Mouse (Mus musculus) A20 (cell line): ENCODE data around the gene Grb7.

Experiments
- DNase-seq: peaks from one replicate; pipeline ENCODE4 v3.0.0-alpha.2; 2011; ENCODE audit warnings: low read depth, low spot score

The Grb7 gene

GRCm38 (mm10) chr11:98446213-98446561, at the start of gene Grb7:
Gene Grb7 (plus strand): TSS chr11:98446394.
- DNase-seq: no peak

DNA sequence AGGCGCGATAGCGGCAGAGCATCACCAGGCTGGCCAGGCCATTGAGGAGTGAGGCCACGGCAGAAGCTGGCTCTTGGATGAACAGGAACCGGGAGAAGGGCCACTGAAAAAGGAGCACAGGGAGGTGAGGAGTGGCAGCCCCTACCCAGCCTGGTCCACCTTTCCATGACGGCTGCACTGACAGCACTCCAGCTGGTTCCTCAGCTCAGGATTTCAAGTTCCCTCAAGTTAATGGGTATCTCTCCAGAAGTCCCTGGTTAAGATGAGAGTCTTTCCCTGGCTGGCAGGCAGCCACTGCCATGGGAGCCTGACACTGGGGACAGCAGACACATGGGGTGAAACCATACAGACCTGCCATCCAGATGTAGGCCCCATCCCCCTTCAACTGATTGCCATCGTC, 48.2 kb upstream of the Grb7 start:
- DNase-seq: no peak

DNA sequence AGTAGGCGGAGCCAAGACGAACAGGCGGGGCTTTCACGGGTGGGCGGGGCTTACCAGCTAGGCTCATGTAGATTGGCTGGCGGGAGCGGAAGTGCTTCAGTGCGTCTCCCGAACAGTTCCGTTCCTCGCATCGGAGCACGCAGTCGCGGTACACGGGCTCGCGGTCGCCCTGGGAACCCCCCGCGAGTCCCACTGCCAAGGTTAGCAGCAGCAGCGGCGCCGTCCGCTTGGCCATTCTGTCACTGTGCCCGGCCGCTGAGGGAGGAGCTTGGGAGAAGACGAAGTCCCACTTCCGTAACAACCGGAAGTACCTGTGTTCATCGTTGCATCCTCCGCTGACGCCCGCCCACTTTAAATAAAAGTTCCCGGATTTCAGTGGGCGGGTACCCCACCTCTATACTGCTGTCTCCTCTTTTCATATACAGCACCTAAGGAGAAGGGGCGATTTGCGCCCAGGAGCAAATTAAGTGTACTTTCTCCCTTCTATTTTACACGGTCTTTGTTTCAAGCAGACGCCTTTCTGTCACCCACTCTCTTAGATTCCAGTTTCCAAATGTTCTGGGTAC, 46.0 kb upstream of the Grb7 start, which contains the start of gene Pgap3:
Gene Pgap3 (minus strand): TSS at position 330 of the 566 bp plus-strand sequence.
- peak; percentile 98 for DNase-seq

DNA sequence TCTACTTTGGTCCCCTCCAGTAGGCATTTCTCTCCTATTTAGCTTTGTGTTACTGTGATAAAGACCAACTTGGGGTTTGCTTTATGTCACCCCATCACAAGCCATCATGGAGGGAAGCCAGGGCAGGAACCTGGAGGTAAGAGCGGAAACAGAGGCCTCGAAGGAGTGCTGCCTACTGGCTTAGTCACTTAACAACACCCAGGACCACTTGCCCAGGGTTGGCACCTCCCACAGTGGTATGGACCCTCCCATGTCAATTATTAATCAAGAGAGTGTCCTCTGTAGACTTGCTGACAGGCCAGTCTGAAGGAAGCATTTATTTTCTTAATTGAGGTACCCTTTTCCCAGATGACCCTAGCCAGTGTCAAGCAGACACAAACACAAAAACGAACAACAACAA, 45.4 kb upstream of the Grb7 start:
- DNase-seq: no peak

GRCm38 (mm10) chr11:98406621-98407020, 39.6 kb upstream of the Grb7 start:
- no peak for DNase-seq

DNA sequence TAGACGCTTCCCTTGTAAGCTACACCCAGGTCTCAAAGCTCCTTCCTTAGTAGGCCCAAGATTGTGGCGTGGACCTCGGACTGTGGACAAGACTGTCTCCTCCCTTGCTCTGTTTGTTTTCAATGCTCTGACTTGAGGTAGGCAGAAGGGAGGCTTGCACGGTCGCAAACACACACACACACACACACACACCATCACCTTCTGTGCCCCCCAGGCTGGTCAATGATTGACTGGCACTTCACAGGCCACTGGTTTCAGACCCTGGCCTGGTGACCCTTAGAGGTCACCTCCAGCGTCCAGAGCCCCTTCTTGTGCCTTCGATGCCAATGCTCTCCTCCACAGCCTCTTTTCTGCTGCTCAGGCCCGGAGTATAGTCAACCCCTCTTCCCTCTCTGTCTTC, 37.3 kb upstream of the Grb7 start:
- DNase-seq: no peak

- DNase-seq: no peak
Measured at GRCm38 (mm10) chr11:98409341-98409822, 36.8 kb upstream of the Grb7 start.

DNA sequence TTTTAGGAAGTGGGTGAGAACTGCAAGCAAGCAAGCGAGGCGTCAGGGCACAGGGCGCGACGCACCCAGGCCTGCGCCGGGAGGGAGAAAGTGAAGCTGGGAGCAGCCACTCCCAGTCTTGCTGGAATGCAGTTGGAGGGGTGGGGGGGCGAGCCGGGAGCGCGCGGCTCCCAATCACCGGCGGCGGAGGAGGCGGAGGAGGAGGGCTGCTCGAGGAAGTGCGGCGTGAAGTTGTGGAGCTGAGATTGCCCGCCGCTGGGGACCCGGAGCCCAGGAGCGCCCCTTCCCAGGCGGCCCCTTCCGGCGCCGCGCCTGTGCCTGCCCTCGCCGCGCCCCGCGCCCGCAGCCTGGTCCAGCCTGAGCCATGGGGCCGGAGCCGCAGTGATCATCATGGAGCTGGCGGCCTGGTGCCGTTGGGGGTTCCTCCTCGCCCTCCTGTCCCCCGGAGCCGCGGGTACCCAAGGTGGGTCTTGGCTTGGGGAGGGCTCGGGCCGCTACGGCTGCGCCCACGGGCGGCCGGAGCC, 33.9 kb upstream of the Grb7 start, which contains the start of gene Erbb2:
Gene Erbb2 (plus strand): TSS at position 198 of the 524 bp plus-strand sequence.
- DNase-seq: no peak

- DNase-seq: no peak
Measured at GRCm38 (mm10) chr11:98412797-98413301, 33.3 kb upstream of the Grb7 start.

DNA sequence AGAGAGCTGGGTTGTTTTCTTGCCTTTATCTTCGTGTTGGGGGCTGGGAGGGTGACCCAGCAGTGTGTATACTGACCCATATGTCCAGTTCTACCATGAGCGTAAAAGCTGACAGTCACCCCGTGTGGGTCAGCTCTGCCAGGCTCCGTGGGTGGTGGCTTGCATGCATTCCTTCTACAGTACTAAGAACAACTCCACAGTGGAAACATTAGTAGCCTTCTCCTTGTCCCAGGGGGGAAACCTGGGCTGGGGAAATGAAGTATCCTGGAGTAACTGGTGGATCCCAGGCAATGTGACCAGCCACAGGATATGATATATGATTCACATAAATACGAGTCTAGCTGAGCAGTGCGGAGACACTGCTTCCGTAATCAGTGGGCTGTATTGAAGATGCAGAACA, 32.5 kb upstream of the Grb7 start:
- DNase-seq: no peak

- DNase-seq: no peak
Measured at GRCm38 (mm10) chr11:98414162-98414561, 32.0 kb upstream of the Grb7 start.

DNA sequence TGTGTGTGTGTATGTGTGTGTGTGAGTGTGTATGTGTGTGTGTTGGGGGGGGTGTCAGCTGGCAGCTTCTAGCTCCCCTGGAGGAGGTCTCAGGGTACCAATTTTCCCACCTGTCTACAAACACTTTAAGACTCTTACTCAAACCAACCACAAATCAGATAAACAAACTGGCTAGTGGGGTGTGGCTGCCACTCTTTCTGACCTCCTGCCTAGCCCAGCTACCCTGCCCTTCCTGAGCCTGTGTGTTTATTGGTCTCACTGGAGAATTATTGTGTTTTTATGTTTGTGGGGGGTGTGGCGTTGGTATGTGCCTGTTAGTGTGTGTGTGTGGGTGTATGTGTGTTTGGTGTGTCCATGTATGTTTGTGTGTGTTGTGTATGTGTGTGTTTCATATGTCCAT, 29.1 kb upstream of the Grb7 start:
- no peak for DNase-seq

- no peak for DNase-seq
Measured at GRCm38 (mm10) chr11:98418273-98418672, 27.9 kb upstream of the Grb7 start.

- no peak for DNase-seq
Measured at GRCm38 (mm10) chr11:98418939-98419547, 27.2 kb upstream of the Grb7 start.

- DNase-seq: no peak
Measured at GRCm38 (mm10) chr11:98426592-98426991, 19.6 kb upstream of the Grb7 start.

DNA sequence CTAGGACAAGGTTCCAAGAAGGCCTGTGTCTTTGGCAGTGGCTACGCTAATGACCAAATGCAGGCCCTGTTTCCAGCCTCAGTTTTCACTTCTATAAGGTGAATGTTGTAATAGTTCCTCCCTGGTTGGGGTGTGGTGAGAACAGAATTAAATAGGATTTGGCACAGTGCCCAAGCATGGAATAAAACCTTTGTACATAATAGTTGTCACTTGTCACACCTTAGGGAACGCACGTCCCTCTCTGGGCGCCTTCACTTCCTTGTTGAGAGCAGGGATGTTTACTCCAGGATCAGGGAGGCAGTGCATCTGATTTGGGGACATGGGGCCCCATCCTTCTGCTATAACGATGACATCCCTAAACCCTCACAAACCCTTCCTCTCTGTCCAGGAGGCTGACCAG, 17.8 kb upstream of the Grb7 start:
- DNase-seq: no peak

GRCm38 (mm10) chr11:98431743-98432502, 14.3 kb upstream of the Grb7 start:
- DNase-seq: no peak

- no peak for DNase-seq
Measured at GRCm38 (mm10) chr11:98435723-98436122, 10.5 kb upstream of the Grb7 start.

DNA sequence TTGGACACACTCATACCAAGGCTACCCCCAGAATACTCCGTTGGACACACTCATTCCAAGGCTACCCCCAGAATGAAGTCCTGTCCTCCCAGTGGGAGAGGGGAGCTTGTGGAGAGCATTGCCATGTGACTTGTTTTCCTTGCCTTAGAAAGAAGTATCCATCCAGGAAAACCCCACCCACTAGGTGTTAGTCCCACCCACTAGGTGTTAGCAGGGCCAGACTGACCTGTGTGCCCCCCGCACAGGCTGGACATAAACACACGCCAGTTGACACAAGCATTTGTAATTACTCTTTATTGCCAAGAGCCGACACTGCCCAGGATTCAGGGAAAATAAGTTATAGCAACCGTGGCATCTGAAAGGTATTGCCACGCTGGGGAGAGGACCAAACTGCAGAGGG, 8.8 kb upstream of the Grb7 start:
- DNase-seq: no peak

DNA sequence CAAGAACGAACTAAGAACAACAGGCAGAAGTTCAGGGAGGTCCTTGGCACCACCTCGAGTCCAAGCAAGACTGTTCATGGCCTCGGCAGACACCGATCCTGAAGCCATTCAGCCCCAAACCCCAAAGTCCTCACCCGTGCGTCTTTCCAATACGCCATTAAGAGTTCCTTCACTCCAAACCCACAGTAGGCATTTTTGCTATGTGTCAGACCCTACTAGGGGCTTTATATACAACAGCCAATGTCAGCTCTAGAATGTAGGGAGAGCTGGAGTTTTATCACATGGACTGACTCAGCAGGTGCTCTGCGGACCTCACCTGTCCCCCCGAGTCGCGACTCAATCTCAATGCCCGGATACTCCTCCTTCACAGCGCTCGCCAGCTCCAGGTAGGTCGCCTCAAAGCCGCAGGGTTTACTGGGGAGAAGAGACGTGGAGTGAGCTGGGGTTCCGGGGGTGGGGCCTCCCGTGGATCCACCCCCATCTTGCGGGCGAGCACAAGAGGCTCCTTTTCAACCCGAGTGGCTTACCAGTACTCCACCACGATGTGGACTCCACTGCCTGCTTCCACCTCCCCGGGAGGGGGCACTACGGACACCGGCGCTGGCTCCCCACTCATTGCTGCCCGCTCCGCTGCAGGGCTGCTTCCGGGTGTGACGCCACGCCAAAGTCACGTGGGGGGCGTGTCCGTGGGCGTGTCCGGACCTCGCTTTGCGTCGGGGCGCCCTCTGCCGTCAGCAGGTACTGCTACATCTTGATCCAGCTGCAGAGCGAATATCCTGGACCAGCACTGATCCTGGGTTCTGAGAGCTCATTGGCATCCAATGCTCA, 7.6 kb upstream of the Grb7 start, which contains the start of gene Mien1:
Gene Mien1 (minus strand): TSS at position 661 of the 828 bp plus-strand sequence.
- DNase-seq: peak; percentile 94

DNA sequence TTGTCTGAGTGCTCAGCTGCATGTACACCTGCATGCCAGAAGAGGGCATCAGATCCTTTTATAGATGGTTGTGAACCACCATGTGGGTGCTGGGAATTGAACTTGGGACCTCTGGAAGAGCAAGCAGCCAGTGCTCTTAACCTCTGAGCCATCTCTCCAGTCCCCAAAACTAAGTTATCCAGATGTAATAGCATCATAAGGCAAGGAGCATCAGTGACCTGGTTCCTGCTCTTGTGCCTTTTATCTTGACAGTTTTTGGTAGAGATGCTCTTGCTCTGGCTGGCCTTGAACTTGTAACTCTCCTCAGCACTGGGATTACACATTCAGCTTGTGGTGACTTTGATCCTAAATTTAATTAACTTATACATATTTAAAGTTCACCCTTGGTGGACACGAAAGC, 2.5 kb upstream of the Grb7 start:
- no peak for DNase-seq
